Mouse (Mus musculus) MN1 (cell line): ENCODE measurements at regions not wholly inside any gene's neighbourhood (a gene's known extent, or its start where the extent isn't known, plus 50 kb on each side); places are given as distances from the start of the nearest gene placed in this dataset.
"Not testable (repeated sequence)": the region's sequence is repeated elsewhere in the genome, so short reads cannot be mapped to it uniquely, and the experiment has no call there.

Experiments
- DNase-seq: peaks from one replicate; pipeline ENCODE4 v3.0.0-alpha.2; 2016; ENCODE audit warnings: low spot score

- no peak for DNase-seq
Observed at GRCm38 (mm10) chr1:43305349-43306278, 108.8 kb upstream of the Fhl2 start.

- peak; percentile 29 for DNase-seq
Observed at GRCm38 (mm10) chr1:43310711-43311695, 114.2 kb upstream of the Fhl2 start.

GRCm38 (mm10) chr1:43316331-43316730 lies 119.5 kb upstream of the Fhl2 start:
- DNase-seq = not testable (repeated sequence)

- peak; percentile 69 for DNase-seq
Observed at GRCm38 (mm10) chr1:43317076-43317871, 120.5 kb upstream of the Fhl2 start.

GRCm38 (mm10) chr1:43333488-43333887 lies 110.9 kb upstream of the Nck2 start:
- not testable (repeated sequence) for DNase-seq

- DNase-seq = peak; percentile 61
Observed at GRCm38 (mm10) chr1:43337168-43337784, 107.1 kb upstream of the Nck2 start.

- DNase-seq = no peak
Observed at GRCm38 (mm10) chr1:43338096-43338915, 106.1 kb upstream of the Nck2 start.

GRCm38 (mm10) chr1:43342848-43343247 lies 101.5 kb upstream of the Nck2 start:
- DNase-seq = no peak

- DNase-seq = no peak
Observed at GRCm38 (mm10) chr1:43343410-43343809, 101.0 kb upstream of the Nck2 start.

- DNase-seq = no peak
Observed at GRCm38 (mm10) chr1:43344001-43344400, 100.4 kb upstream of the Nck2 start.

- no peak for DNase-seq
Observed at GRCm38 (mm10) chr1:43347152-43347551, 97.2 kb upstream of the Nck2 start.

- DNase-seq = no peak
Observed at GRCm38 (mm10) chr1:43349966-43350365, 94.4 kb upstream of the Nck2 start.

GRCm38 (mm10) chr1:43358191-43358590 lies 86.2 kb upstream of the Nck2 start:
- DNase-seq = peak; percentile 99

- DNase-seq = no peak
Observed at GRCm38 (mm10) chr1:43359662-43360061, 84.7 kb upstream of the Nck2 start.

- DNase-seq = no peak
Observed at GRCm38 (mm10) chr1:43360291-43360690, 84.1 kb upstream of the Nck2 start.

- peak; percentile 46 for DNase-seq
Observed at GRCm38 (mm10) chr1:43360741-43361140, 83.6 kb upstream of the Nck2 start.

- peak; percentile 40 for DNase-seq
Observed at GRCm38 (mm10) chr1:43361455-43361863, 82.9 kb upstream of the Nck2 start.

GRCm38 (mm10) chr1:43362136-43362535 lies 82.2 kb upstream of the Nck2 start:
- DNase-seq = no peak

GRCm38 (mm10) chr1:43363178-43363577 lies 81.2 kb upstream of the Nck2 start:
- no peak for DNase-seq

- no peak for DNase-seq
Observed at GRCm38 (mm10) chr1:43366433-43366832, 77.9 kb upstream of the Nck2 start.
